Mouse (Mus musculus) liver, adult (tissue): ENCODE results near the gene Rras2.

Source experiments
- GATA4 ChIP-seq: IDR thresholded peaks from 2 replicates; pipeline ENCODE4 v1.6.1; 2014; ENCODE audit warnings: mild to moderate bottlenecking, low read length; ENCODE audit not compliant: insufficient replicate concordance

The Rras2 gene

GRCm38 (mm10) chr7:114020704-114021093, 96.9 kb downstream of the Rras2 start:
- no peak for TF ChIP-seq GATA4

- no peak; the same call in 1 of the 2 replicates for TF ChIP-seq GATA4
Observed at GRCm38 (mm10) chr7:114020057-114020703, 97.4 kb downstream of the Rras2 start.

- TF ChIP-seq GATA4 = no peak
Observed at GRCm38 (mm10) chr7:114018861-114019260, 98.7 kb downstream of the Rras2 start.

- no peak for TF ChIP-seq GATA4
Observed at GRCm38 (mm10) chr7:114016001-114016949, 101.3 kb downstream of the Rras2 start.

- TF ChIP-seq GATA4 = no peak
Observed at GRCm38 (mm10) chr7:114011726-114012443, 105.7 kb downstream of the Rras2 start.

GRCm38 (mm10) chr7:114007565-114007964, 110.0 kb downstream of the Rras2 start:
- TF ChIP-seq GATA4 = no peak

- TF ChIP-seq GATA4 = peak; percentile 32; the same call in 1 of the 2 replicates
Observed at GRCm38 (mm10) chr7:114006456-114006855, 111.1 kb downstream of the Rras2 start.

GRCm38 (mm10) chr7:114005499-114005898, 112.1 kb downstream of the Rras2 start:
- no peak for TF ChIP-seq GATA4

- no peak for TF ChIP-seq GATA4
Observed at GRCm38 (mm10) chr7:114004171-114004570, 113.4 kb downstream of the Rras2 start.

- no peak for TF ChIP-seq GATA4
Observed at GRCm38 (mm10) chr7:113997675-113998354, 119.8 kb downstream of the Rras2 start.
